Mouse (Mus musculus) spleen, adult 2 months (tissue): ENCODE data around the gene Cryaa.
"Not testable (repeated sequence)": the region's sequence is repeated elsewhere in the genome, so short reads cannot be mapped to it uniquely, and the experiment has no call there.

Experiments used
- CTCF ChIP-seq: fragments of 200-500 bp; IDR thresholded peaks from 2 replicates; pipeline ENCODE4 v1.5.1; 2011; ENCODE audit warnings: mild to moderate bottlenecking, inconsistent platforms; ENCODE audit not compliant: insufficient read depth, insufficient read length, insufficient replicate concordance; ENCODE audit errors: extremely low read depth
- POLR2A ChIP-seq: fragments of 200-500 bp; IDR thresholded peaks from 2 replicates; pipeline ENCODE4 v1.6.1; 2011; ENCODE audit warnings: low read depth, low read length, inconsistent platforms

GRCm38 (mm10) chr17:31695356-31695755 lies 17.7 kb downstream of the Cryaa start:
- not testable (repeated sequence) for TF ChIP-seq CTCF, POLR2A
